Mouse (Mus musculus): ENCODE measurements around the gene Gm9573. TPM values are rescaled to one million over a fixed set of nuclear protein-coding genes. Genes with fewer than 3 reads are reported as not detected.
A peak's percentile ranks its signal among the peaks of the same experiment; 100 is the strongest.

Gene Gm9573
- polyA plus RNA-seq, 1 experiment = not detected

GRCm38 (mm10) chr17:35665957-35666515 lies 39.6 kb upstream of the Gm9573 start:
- H3K4me1 ChIP-seq (ENCODE audit: control insufficient read depth, insufficient read depth, low read length) = no peaks in the 10 kb centered on the region
- WGBS = 64% methylated on average over 17 of the region's 17 CpGs
- TF ChIP-seq POLR2A (IDR thresholded peaks at IDR 0.05; ENCODE audit: low read depth, low read length) = no peak
- peak; percentile 70 for TF ChIP-seq CTCF (conservative IDR thresholded peaks at IDR 0.05; ENCODE audit: insufficient read depth, insufficient read length, low read depth, low read length)

GRCm38 (mm10) chr17:35653086-35653485 lies 26.6 kb upstream of the Gm9573 start:
- TF ChIP-seq CTCF (conservative IDR thresholded peaks at IDR 0.05; ENCODE audit: insufficient read depth, insufficient read length, low read depth, low read length) (no peak), POLR2A (IDR thresholded peaks at IDR 0.05; ENCODE audit: low read depth, low read length) (no peak)
- Histone ChIP-seq H3K4me3 (ENCODE audit: insufficient read depth, low read depth, low read length) (no peak overlapping the region), H3K4me1 (ENCODE audit: control insufficient read depth, insufficient read depth, low read length) (peaks cover 13% of the 10 kb centered on the region; the same call in 1 of the 2 replicates), H3K27ac (ENCODE audit: insufficient read depth, low read depth, low read length) (no peak overlapping the region), H3K27me3 (replicated peaks; ENCODE audit: control insufficient read depth, insufficient read depth, low read length) (no peaks in the 10 kb centered on the region), H3K36me3 (ENCODE audit: control insufficient read depth, insufficient read depth, low read length) (no peaks in the 10 kb centered on the region)
- no peak for DNase-seq
- 64% methylated on average over 2 of the region's 2 CpGs for WGBS

More at GRCm38 (mm10) chr17:35665957-35666515, 39.6 kb upstream of the Gm9573 start:
- DNase-seq = peak; percentile 65
- H3K27me3 ChIP-seq (replicated peaks; ENCODE audit: control insufficient read depth, insufficient read depth, low read length) = no peaks in the 10 kb centered on the region
- no peak overlapping the region for H3K27ac ChIP-seq (ENCODE audit: insufficient read depth, low read depth, low read length)
- H3K4me3 ChIP-seq (ENCODE audit: insufficient read depth, low read depth, low read length) = no peak overlapping the region
- no peaks in the 10 kb centered on the region for H3K36me3 ChIP-seq (ENCODE audit: control insufficient read depth, insufficient read depth, low read length)

- 31% methylated on average over 2 of the region's 2 CpGs for WGBS
- no peak for TF ChIP-seq POLR2A (IDR thresholded peaks at IDR 0.05; ENCODE audit: low read depth, low read length)
- TF ChIP-seq CTCF (conservative IDR thresholded peaks at IDR 0.05; ENCODE audit: insufficient read depth, insufficient read length, low read depth, low read length) = no peak
- Histone ChIP-seq H3K27me3 (replicated peaks; ENCODE audit: control insufficient read depth, insufficient read depth, low read length) (no peaks in the 10 kb centered on the region), H3K36me3 (ENCODE audit: control insufficient read depth, insufficient read depth, low read length) (no peaks in the 10 kb centered on the region), H3K4me1 (ENCODE audit: control insufficient read depth, insufficient read depth, low read length) (peaks cover 13% of the 10 kb centered on the region; the same call in 1 of the 2 replicates), H3K4me3 (ENCODE audit: insufficient read depth, low read depth, low read length) (no peak overlapping the region), H3K27ac (ENCODE audit: insufficient read depth, low read depth, low read length) (no peak overlapping the region; the same call in 1 of the 2 replicates)
- DNase-seq = peak; percentile 48
Measured at GRCm38 (mm10) chr17:35649429-35649828, 23.0 kb upstream of the Gm9573 start.

- Histone ChIP-seq H3K27me3 (replicated peaks; ENCODE audit: control insufficient read depth, insufficient read depth, low read length) (no peaks in the 10 kb centered on the region), H3K36me3 (ENCODE audit: control insufficient read depth, insufficient read depth, low read length) (no peaks in the 10 kb centered on the region), H3K4me1 (ENCODE audit: control insufficient read depth, insufficient read depth, low read length) (no peaks in the 10 kb centered on the region), H3K4me3 (ENCODE audit: insufficient read depth, low read depth, low read length) (no peak within 1 kb of the TSS), H3K27ac (ENCODE audit: insufficient read depth, low read depth, low read length) (no peak within 1 kb of the TSS)
- no peak for DNase-seq
- TF ChIP-seq CTCF (conservative IDR thresholded peaks at IDR 0.05; ENCODE audit: insufficient read depth, insufficient read length, low read depth, low read length) (no peak), POLR2A (IDR thresholded peaks at IDR 0.05; ENCODE audit: low read depth, low read length) (no peak)
- WGBS = 58% methylated on average over 13 of the region's 13 CpGs
Measured at GRCm38 (mm10) chr17:35643609-35644236, 17.3 kb upstream of the Gm9573 start, which contains the start of gene Mucl3. Gene Mucl3, minus strand, starts transcription at chr17:35643695.

GRCm38 (mm10) chr17:35639352-35639751 lies 12.9 kb upstream of the Gm9573 start:
- Histone ChIP-seq H3K4me1 (ENCODE audit: control insufficient read depth, insufficient read depth, low read length) (no peaks in the 10 kb centered on the region; the same call in 1 of the 2 replicates), H3K4me3 (ENCODE audit: insufficient read depth, low read depth, low read length) (no peak overlapping the region), H3K27me3 (replicated peaks; ENCODE audit: control insufficient read depth, insufficient read depth, low read length) (no peaks in the 10 kb centered on the region), H3K36me3 (ENCODE audit: control insufficient read depth, insufficient read depth, low read length) (no peaks in the 10 kb centered on the region), H3K27ac (ENCODE audit: insufficient read depth, low read depth, low read length) (no peak overlapping the region)
- no peak for DNase-seq
- 71% methylated on average over 6 of the region's 6 CpGs for WGBS
- TF ChIP-seq POLR2A (IDR thresholded peaks at IDR 0.05; ENCODE audit: low read depth, low read length) (no peak), CTCF (conservative IDR thresholded peaks at IDR 0.05; ENCODE audit: insufficient read depth, insufficient read length, low read depth, low read length) (no peak)

- Histone ChIP-seq H3K36me3 (ENCODE audit: control insufficient read depth, insufficient read depth, low read length) (no peaks in the 10 kb centered on the region), H3K27ac (ENCODE audit: insufficient read depth, low read depth, low read length) (no peak overlapping the region), H3K27me3 (replicated peaks; ENCODE audit: control insufficient read depth, insufficient read depth, low read length) (no peaks in the 10 kb centered on the region), H3K4me3 (ENCODE audit: insufficient read depth, low read depth, low read length) (no peak overlapping the region), H3K4me1 (ENCODE audit: control insufficient read depth, insufficient read depth, low read length) (no peaks in the 10 kb centered on the region; the same call in 1 of the 2 replicates)
- WGBS = 21% methylated on average over 14 of the region's 14 CpGs
- TF ChIP-seq POLR2A (IDR thresholded peaks at IDR 0.05; ENCODE audit: low read depth, low read length) = no peak
- no peak for TF ChIP-seq CTCF (conservative IDR thresholded peaks at IDR 0.05; ENCODE audit: insufficient read depth, insufficient read length, low read depth, low read length)
- peak; percentile 71 for DNase-seq
Measured at GRCm38 (mm10) chr17:35638475-35639190, 12.2 kb upstream of the Gm9573 start.

- peak; percentile 30 for DNase-seq
- H3K4me1 ChIP-seq (ENCODE audit: control insufficient read depth, insufficient read depth, low read length) = no peaks in the 10 kb centered on the region; the same call in 1 of the 2 replicates
- H3K36me3 ChIP-seq (ENCODE audit: control insufficient read depth, insufficient read depth, low read length) = no peaks in the 10 kb centered on the region
- 46% methylated on average over 5 of the region's 5 CpGs for WGBS
- H3K27ac ChIP-seq (ENCODE audit: insufficient read depth, low read depth, low read length) = no peak overlapping the region
- H3K4me3 ChIP-seq (ENCODE audit: insufficient read depth, low read depth, low read length) = no peak overlapping the region
- TF ChIP-seq CTCF (conservative IDR thresholded peaks at IDR 0.05; ENCODE audit: insufficient read depth, insufficient read length, low read depth, low read length) (no peak), POLR2A (IDR thresholded peaks at IDR 0.05; ENCODE audit: low read depth, low read length) (no peak)
- no peaks in the 10 kb centered on the region for H3K27me3 ChIP-seq (replicated peaks; ENCODE audit: control insufficient read depth, insufficient read depth, low read length)
Measured at GRCm38 (mm10) chr17:35636363-35636762, 9.9 kb upstream of the Gm9573 start.
